Mouse (Mus musculus) bone marrow macrophage, adult 2 months (primary cell): ENCODE measurements around the gene Tspan18. TPM values are rescaled to one million over a fixed set of nuclear protein-coding genes. Genes with fewer than 3 reads are reported as not detected.

Experiments
- H3K27ac ChIP-seq: 2 replicates; pipeline ENCODE4 v1.5.1; 2012; ENCODE audit warnings: low read depth, low read length; ENCODE audit not compliant: insufficient read depth
- H3K4me1 ChIP-seq: 2 replicates; pipeline ENCODE4 v1.6.1; 2012; ENCODE audit warnings: low read length; ENCODE audit not compliant: control insufficient read depth, insufficient read depth
- H3K4me3 ChIP-seq: 2 replicates; pipeline ENCODE4 v1.5.1; 2012; ENCODE audit warnings: mild to moderate bottlenecking, low read length, moderate library complexity; ENCODE audit not compliant: insufficient read depth
- CTCF ChIP-seq: IDR thresholded peaks from 2 replicates; pipeline ENCODE4 v1.5.1; 2012; ENCODE audit warnings: low read depth, mild to moderate bottlenecking, low read length, moderate library complexity
- POLR2A ChIP-seq: IDR thresholded peaks from 2 replicates; pipeline ENCODE4 v1.6.1; 2012; ENCODE audit warnings: mild to moderate bottlenecking, low read depth, low read length, borderline replicate concordance
- polyA plus RNA-seq: library from polyadenylated mRNA; stranded (reverse); fragments of >200 nt; gene quantifications from 2 replicates; pipeline ENCODE4 v1.2.4, GENCODE M21; 2012; ENCODE audit not compliant: missing spikeins, insufficient read depth, insufficient read length

Tspan18 gene
- polyA plus RNA-seq, 1 experiment = not detected

- H3K27ac ChIP-seq = no peak overlapping the region
- TF ChIP-seq CTCF = no peak
- TF ChIP-seq POLR2A = no peak
- no peak overlapping the region for H3K4me3 ChIP-seq
- no peaks in the 10 kb centered on the region for H3K4me1 ChIP-seq
Observed at GRCm38 (mm10) chr2:93249058-93249457, 85.2 kb downstream of the Tspan18 start.

- Histone ChIP-seq H3K27ac (no peak overlapping the region), H3K4me1 (no peaks in the 10 kb centered on the region), H3K4me3 (no peak overlapping the region)
- TF ChIP-seq POLR2A (no peak), CTCF (no peak)
Observed at GRCm38 (mm10) chr2:93244090-93244443, 90.2 kb downstream of the Tspan18 start.

GRCm38 (mm10) chr2:93243439-93244089 is 90.7 kb downstream of the Tspan18 start:
- no peaks in the 10 kb centered on the region for H3K4me1 ChIP-seq
- TF ChIP-seq CTCF (no peak), POLR2A (no peak)
- no peak overlapping the region for H3K4me3 ChIP-seq
- H3K27ac ChIP-seq = no peak overlapping the region

DNA sequence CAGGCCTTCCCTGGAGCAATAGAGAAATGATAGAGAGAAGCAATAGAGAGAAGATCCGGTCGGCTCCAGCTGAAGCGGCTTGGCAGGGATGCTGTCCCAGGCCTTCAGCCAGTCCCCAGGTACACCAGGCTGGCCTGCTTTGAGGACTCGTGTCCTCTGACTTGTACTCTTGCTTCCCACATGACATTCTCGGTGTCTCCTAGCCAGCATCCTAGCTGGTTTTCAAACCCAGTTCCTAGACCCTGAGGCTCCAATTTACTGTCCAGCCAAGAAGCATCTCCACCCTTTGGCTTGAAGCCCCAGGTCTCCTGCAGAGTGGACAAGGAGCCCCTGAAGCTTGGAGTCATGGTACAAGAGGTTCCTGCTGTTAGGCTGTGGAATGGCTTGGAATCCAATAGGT is 92.1 kb downstream of the Tspan18 start:
- no peaks in the 10 kb centered on the region for H3K4me1 ChIP-seq
- TF ChIP-seq CTCF (no peak), POLR2A (no peak)
- no peak overlapping the region for H3K4me3 ChIP-seq
- no peak overlapping the region for H3K27ac ChIP-seq

GRCm38 (mm10) chr2:93238864-93239263 is 95.4 kb downstream of the Tspan18 start:
- TF ChIP-seq CTCF = no peak
- no peak for TF ChIP-seq POLR2A
- no peaks in the 10 kb centered on the region for H3K4me1 ChIP-seq
- no peak overlapping the region for H3K27ac ChIP-seq
- no peak overlapping the region for H3K4me3 ChIP-seq

GRCm38 (mm10) chr2:93237055-93237454 is 97.2 kb downstream of the Tspan18 start:
- TF ChIP-seq CTCF (no peak), POLR2A (no peak)

DNA sequence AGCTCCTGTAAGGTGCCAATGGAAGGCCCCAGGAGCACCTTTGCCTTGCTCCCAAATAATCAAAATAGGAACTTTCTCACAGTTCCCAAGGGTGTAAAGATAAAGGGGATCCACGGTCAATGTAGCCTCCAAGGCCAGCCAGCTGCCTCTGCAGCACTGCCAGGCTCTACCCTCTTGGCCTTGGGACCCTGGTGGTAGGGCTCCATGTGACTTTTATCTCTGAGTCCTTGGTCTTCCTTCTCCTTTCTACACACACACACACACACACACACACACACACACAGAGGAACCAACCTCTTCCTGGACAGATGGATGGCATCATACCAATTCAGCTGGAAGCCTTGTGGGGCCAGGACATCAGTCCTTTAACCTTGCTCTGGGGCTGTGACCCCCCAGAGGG is 102.2 kb downstream of the Tspan18 start:
- Histone ChIP-seq H3K4me1 (no peaks in the 10 kb centered on the region), H3K4me3 (no peak overlapping the region), H3K27ac (no peak overlapping the region)
- TF ChIP-seq CTCF = no peak
- no peak for TF ChIP-seq POLR2A

More at GRCm38 (mm10) chr2:93237055-93237454, 97.2 kb downstream of the Tspan18 start:
- Histone ChIP-seq H3K4me3 (no peak overlapping the region), H3K4me1 (no peaks in the 10 kb centered on the region), H3K27ac (no peak overlapping the region)

DNA sequence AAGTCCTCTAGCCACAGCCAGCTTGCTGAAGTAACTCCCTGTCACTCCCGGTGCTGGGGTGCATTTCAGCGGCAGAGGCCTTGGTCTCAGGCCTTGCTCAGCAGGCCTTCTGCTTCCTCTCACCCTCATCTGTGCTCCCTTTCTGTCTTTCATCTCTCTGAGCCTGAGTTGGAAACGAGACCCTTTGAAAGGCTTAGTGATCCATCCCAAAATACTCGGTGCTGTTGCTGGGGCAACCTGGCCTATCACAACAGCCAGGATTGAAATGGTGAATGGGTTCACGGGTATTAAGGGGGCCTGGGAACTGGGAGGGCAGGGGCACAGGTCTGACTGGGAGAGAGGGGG is 105.9 kb downstream of the Tspan18 start:
- H3K4me3 ChIP-seq = no peak overlapping the region
- TF ChIP-seq CTCF = no peak
- no peak for TF ChIP-seq POLR2A
- H3K4me1 ChIP-seq = no peaks in the 10 kb centered on the region
- H3K27ac ChIP-seq = no peak overlapping the region

DNA sequence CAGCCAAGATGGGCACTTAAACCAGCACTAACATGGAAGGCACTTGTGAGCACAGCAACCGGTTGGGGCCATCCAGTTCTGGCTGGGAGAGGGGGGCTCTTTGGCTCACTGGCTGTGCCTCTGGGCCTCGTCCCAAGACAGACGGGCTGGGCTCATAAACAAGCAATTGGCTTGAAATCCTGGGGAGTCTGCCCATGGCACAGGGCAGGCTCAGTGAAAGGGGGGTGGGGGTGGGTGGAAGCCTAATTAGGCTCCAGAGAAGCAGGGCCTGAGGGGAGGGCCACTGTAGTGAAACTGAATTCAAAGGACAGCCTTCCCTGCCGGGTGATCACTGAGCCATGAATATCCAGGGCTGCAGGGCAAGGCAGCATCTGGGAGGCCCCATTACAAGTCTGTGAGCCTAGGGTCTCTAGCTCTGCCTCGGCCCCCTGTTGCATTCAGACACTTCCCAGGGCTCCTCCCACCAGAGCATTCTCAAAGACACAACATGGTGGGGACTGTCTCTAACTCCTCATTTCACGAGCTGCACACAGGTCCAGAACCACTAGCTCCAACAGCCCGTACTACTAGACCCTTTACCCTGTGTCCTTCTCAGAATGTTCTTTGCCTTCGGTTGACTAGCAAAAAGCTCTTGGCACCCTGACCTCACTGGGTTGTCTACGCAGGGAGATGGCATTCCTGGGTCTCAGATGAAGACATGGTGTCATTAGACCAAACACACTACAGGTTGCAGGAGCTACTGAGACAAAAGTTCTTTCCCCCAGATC is 106.4 kb downstream of the Tspan18 start:
- TF ChIP-seq POLR2A = no peak
- no peak for TF ChIP-seq CTCF
- Histone ChIP-seq H3K4me3 (no peak overlapping the region), H3K4me1 (no peaks in the 10 kb centered on the region), H3K27ac (no peak overlapping the region)
